Mouse (Mus musculus): ENCODE measurements at regions not wholly inside any gene's neighbourhood (a gene's known extent, or its start where the extent isn't known, plus 50 kb on each side); places are given as distances from the start of the nearest gene placed in this dataset.

GRCm38 (mm10) chr1:35983361-35983760, 84.8 kb upstream of the Hs6st1 start:
- intact Hi-C loops (cut with DNase I), result no loop called here
- DNase-seq, result no peak

GRCm38 (mm10) chr1:35985318-35985717, 82.9 kb upstream of the Hs6st1 start:
- intact Hi-C loops (cut with DNase I), result no loop called here
- DNase-seq, result no peak

GRCm38 (mm10) chr1:35986666-35987065, 81.5 kb upstream of the Hs6st1 start:
- intact Hi-C loops (cut with DNase I), result no loop called here
- DNase-seq, result no peak

- DNase-seq, result no peak
- intact Hi-C loops (cut with DNase I), result no loop called here
Measured at GRCm38 (mm10) chr1:35992227-35992909, 75.8 kb upstream of the Hs6st1 start.

GRCm38 (mm10) chr1:35992937-35993336, 75.3 kb upstream of the Hs6st1 start:
- intact Hi-C loops (cut with DNase I), result no loop called here
- no peak for DNase-seq

GRCm38 (mm10) chr1:35995691-35996090, 72.5 kb upstream of the Hs6st1 start:
- no peak for DNase-seq
- intact Hi-C loops (cut with DNase I), result no loop called here

- DNase-seq, result no peak
- intact Hi-C loops (cut with DNase I), result no loop called here
Measured at GRCm38 (mm10) chr1:36001319-36001718, 66.9 kb upstream of the Hs6st1 start.

- intact Hi-C loops (cut with DNase I), result no loop called here
- no peak for DNase-seq
Measured at GRCm38 (mm10) chr1:36001821-36002220, 66.4 kb upstream of the Hs6st1 start.

- intact Hi-C loops (cut with DNase I), result no loop called here
- DNase-seq, result no peak
Measured at GRCm38 (mm10) chr1:36003592-36003991, 64.6 kb upstream of the Hs6st1 start.

- intact Hi-C loops (cut with DNase I), result no loop called here
- DNase-seq, result no peak
Measured at GRCm38 (mm10) chr1:36008598-36008997, 59.6 kb upstream of the Hs6st1 start.

GRCm38 (mm10) chr1:36009010-36009619, 59.1 kb upstream of the Hs6st1 start:
- intact Hi-C loops (cut with DNase I), result no loop called here
- no peak for DNase-seq

GRCm38 (mm10) chr1:36010151-36010550, 58.0 kb upstream of the Hs6st1 start:
- no peak for DNase-seq
- intact Hi-C loops (cut with DNase I), result no loop called here

GRCm38 (mm10) chr1:36010834-36011233, 57.4 kb upstream of the Hs6st1 start:
- intact Hi-C loops (cut with DNase I), result no loop called here
- no peak for DNase-seq

GRCm38 (mm10) chr1:36012081-36012765, 56.0 kb upstream of the Hs6st1 start:
- intact Hi-C loops (cut with DNase I), result no loop called here

GRCm38 (mm10) chr1:36013823-36014341, 54.3 kb upstream of the Hs6st1 start:
- DNase-seq, result no peak
- intact Hi-C loops (cut with DNase I), result no loop called here

More at GRCm38 (mm10) chr1:36012081-36012765, 56.0 kb upstream of the Hs6st1 start:
- no peak for DNase-seq

GRCm38 (mm10) chr1:36014372-36014771, 53.8 kb upstream of the Hs6st1 start:
- DNase-seq, result no peak
- intact Hi-C loops (cut with DNase I), result no loop called here

GRCm38 (mm10) chr1:36015210-36015609, 53.0 kb upstream of the Hs6st1 start:
- intact Hi-C loops (cut with DNase I), result no loop called here
- no peak for DNase-seq

- DNase-seq, result no peak
- intact Hi-C loops (cut with DNase I), result no loop called here
Measured at GRCm38 (mm10) chr1:36016566-36016965, 51.6 kb upstream of the Hs6st1 start.

- DNase-seq, result no peak
Measured at GRCm38 (mm10) chr1:36017061-36017461, 51.1 kb upstream of the Hs6st1 start.

GRCm38 (mm10) chr1:36017656-36018055, 50.5 kb upstream of the Hs6st1 start:
- intact Hi-C loops (cut with DNase I), result no loop called here
- DNase-seq, result no peak

More at GRCm38 (mm10) chr1:36017061-36017461, 51.1 kb upstream of the Hs6st1 start:
- intact Hi-C loops (cut with DNase I), result no loop called here
